Mouse (Mus musculus): ENCODE measurements at regions not wholly inside any gene's neighbourhood (a gene's known extent, or its start where the extent isn't known, plus 50 kb on each side); places are given as distances from the start of the nearest gene placed in this dataset.

GRCm38 (mm10) chr2:15150823-15151222, 96.0 kb upstream of the Nsun6 start:
- TF ChIP-seq EP300 (optimal IDR thresholded peaks at IDR 0.05) (no peak), CTCF (IDR thresholded peaks at IDR 0.05; ENCODE audit: low read depth) (no peak)

Data from stomach, postnatal 0 days (tissue).